ENCODE assay signal across 15 mouse cellular contexts in the genomic region with DNA sequence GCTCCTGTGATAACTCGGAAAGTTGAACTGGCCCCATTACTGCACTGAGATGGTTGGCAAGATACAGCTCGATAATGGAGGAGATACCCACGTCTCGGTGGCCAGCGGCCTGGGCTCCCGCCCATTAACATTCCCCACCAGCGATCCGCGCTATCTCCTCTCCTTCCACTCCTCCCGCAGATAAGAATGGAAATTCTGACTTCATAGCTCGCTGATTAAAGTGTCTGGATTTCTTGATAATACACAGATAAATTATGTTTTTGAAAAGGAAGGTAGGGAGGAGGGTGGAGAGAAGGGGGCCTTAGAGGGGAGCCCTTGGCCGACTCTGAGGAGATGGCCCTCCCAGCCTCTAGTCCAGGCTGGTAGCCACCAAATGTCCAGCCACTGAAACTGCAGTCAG. TPM values are rescaled to one million over a fixed set of nuclear protein-coding genes. Genes with fewer than 3 reads are reported as not detected.
A peak's percentile ranks its signal among the peaks of the same experiment; 100 is the strongest.
DNase-seq lines count a peak whose midpoint lies in the region; ATAC-seq lines count a peak whose summit lies in the region.
"Had no signal": no experiment of that assay in that cellular context is flagged by ENCODE, and none has a peak within 500 bp of the region (broad histone marks: within the 10 kb centered on the region; RNA-seq: fewer than 3 reads in every experiment).

No protein-coding gene starts in this region.

- no peaks in the 10 kb centered on the region for H3K27me3 ChIP-seq in heart, embryonic 14.5 days (ENCODE audit: control insufficient read depth, insufficient read depth, low read length)
- peaks cover 7% of the 10 kb centered on the region for H3K27me3 ChIP-seq in neural tube, embryonic 12.5 days (replicated peaks)
- no peaks in the 10 kb centered on the region for H3K27me3 ChIP-seq in stomach, embryonic 15.5 days (replicated peaks)

- WGBS in heart, embryonic 14.5 days: 17% methylated on average over 12 of the region's 12 CpGs
- WGBS in neural tube, embryonic 12.5 days: 77% methylated on average over 12 of the region's 12 CpGs
- 50% methylated on average over 12 of the region's 12 CpGs for WGBS in stomach, embryonic 15.5 days

- DNase-seq in heart, adult 9 months (ENCODE audit: low spot score in 2 of 2): no peak
- no peak for DNase-seq in neural tube, embryonic 10.5 days (ENCODE audit: extremely low spot score, low spot score)
- DNase-seq in liver: peak; percentile 60
- DNase-seq in embryo, embryonic 11 days: no peak
- DNase-seq in ovary, postnatal 36 days (ENCODE audit: low spot score): no peak
- DNase-seq: cerebellum, adult 9-11 months; gastrocnemius, postnatal 36 days; lung, postnatal 14 days had no signal

- no peak overlapping the region for H3K4me3 ChIP-seq in heart, embryonic 14.5 days (ENCODE audit: control insufficient read depth in 1 of 2, insufficient read depth in 1 of 2, low read depth in 1 of 2, low read length in 2 of 2)
- no peak overlapping the region for H3K4me3 ChIP-seq in neural tube, embryonic 12.5 days
- H3K4me3 ChIP-seq in stomach, embryonic 15.5 days (replicated peaks): no peak overlapping the region
- H3K4me3 ChIP-seq: limb, embryonic 12.5 days; myocyte had no signal

- H3K36me3 ChIP-seq in heart, embryonic 14.5 days (ENCODE audit: control insufficient read depth, insufficient read depth, low read length): peaks cover 12% of the 10 kb centered on the region
- H3K36me3 ChIP-seq in neural tube, embryonic 12.5 days: no peaks in the 10 kb centered on the region
- H3K36me3 ChIP-seq in stomach, embryonic 15.5 days: no peaks in the 10 kb centered on the region
- H3K36me3 ChIP-seq: limb, embryonic 12.5 days had no signal

- peaks cover 85 to 94% of the 10 kb centered on the region in 2 experiments for H3K4me1 ChIP-seq in heart, embryonic 14.5 days (ENCODE audit: control insufficient read depth in 2 of 2, insufficient read depth in 2 of 2, low read length in 2 of 2)
- peaks cover 38% of the 10 kb centered on the region for H3K4me1 ChIP-seq in neural tube, embryonic 12.5 days
- H3K4me1 ChIP-seq in stomach, embryonic 15.5 days: peaks cover 57% of the 10 kb centered on the region

- ATAC-seq in heart, embryonic 14.5 days (ENCODE audit: insufficient number of reproducible peaks, insufficient read depth, low FRiP score, low read depth): no peak
- no peak for ATAC-seq in neural tube, embryonic 12.5 days (ENCODE audit: low FRiP score, low read depth)
- ATAC-seq in stomach, embryonic 15.5 days (ENCODE audit: insufficient read depth, low FRiP score, low read depth): no peak
- ATAC-seq: forebrain, embryonic 16.5 days; inflammation-experienced regulatory T-cells, adult 6 months had no signal

- H3K27ac ChIP-seq in heart, embryonic 14.5 days (replicated peaks in 1 of 2; ENCODE audit: control insufficient read depth in 1 of 2, insufficient read depth in 1 of 2, low read depth in 2 of 2, low read length in 2 of 2): peak overlapping the region in 1 of 2 experiments; percentile 66; a peak in 2 of 4 replicates
- H3K27ac ChIP-seq in neural tube, embryonic 12.5 days: no peak overlapping the region
- 0 out of 2 replicates have a peak overlapping the region, but pooled peaks have one; percentile 26 for H3K27ac ChIP-seq in stomach, embryonic 15.5 days
- H3K27ac ChIP-seq: limb, embryonic 12.5 days had no signal

- peak overlapping the region; percentile 47 for H3K9ac ChIP-seq in heart, embryonic 14.5 days (ENCODE audit: low read length)
- H3K9ac ChIP-seq in neural tube, embryonic 12.5 days: no peak overlapping the region
- no peak overlapping the region for H3K9ac ChIP-seq in stomach, embryonic 15.5 days
- H3K9ac ChIP-seq: limb, embryonic 12.5 days had no signal

- H3K9me3 ChIP-seq in heart, embryonic 14.5 days (ENCODE audit: control insufficient read depth, low read length): no peaks in the 10 kb centered on the region
- no peaks in the 10 kb centered on the region for H3K9me3 ChIP-seq in neural tube, embryonic 12.5 days
- H3K9me3 ChIP-seq in stomach, embryonic 15.5 days: no peaks in the 10 kb centered on the region
- H3K9me3 ChIP-seq: limb, embryonic 12.5 days had no signal

- peak overlapping the region; percentile 27 for H3K4me2 ChIP-seq in heart, embryonic 14.5 days (ENCODE audit: low read length)
- H3K4me2 ChIP-seq in neural tube, embryonic 12.5 days (replicated peaks): peak overlapping the region; percentile 14; the same call in 1 of the 2 replicates
- no peak overlapping the region for H3K4me2 ChIP-seq in stomach, embryonic 15.5 days
- H3K4me2 ChIP-seq: limb, embryonic 12.5 days had no signal

RNA-seq across cellular contexts. Expression of a gene that starts 9.1 kb away (rescaled TPM):
- polyA plus RNA-seq in heart, embryonic 14.5 days (2014; fragmentation: Nextera tagmentation; extraction: Ambion mirVana): 4.4 and 6.1 TPM in 2 replicates
- polyA plus RNA-seq in neural tube, embryonic 12.5 days (2016; fragmentation: Nextera tagmentation; extraction: Ambion mirVana): 2.2 and 2.3 TPM in 2 replicates
- polyA plus RNA-seq in stomach, embryonic 15.5 days (2015; fragmentation: Nextera tagmentation; extraction: Ambion mirVana): 5.6 and 5.7 TPM in 2 replicates
